Mouse (Mus musculus): ENCODE data around the gene Pfas.
"Not testable (repeated sequence)": the region's sequence is repeated elsewhere in the genome, so short reads cannot be mapped to it uniquely, and the experiment has no call there.

Gene Pfas

DNA sequence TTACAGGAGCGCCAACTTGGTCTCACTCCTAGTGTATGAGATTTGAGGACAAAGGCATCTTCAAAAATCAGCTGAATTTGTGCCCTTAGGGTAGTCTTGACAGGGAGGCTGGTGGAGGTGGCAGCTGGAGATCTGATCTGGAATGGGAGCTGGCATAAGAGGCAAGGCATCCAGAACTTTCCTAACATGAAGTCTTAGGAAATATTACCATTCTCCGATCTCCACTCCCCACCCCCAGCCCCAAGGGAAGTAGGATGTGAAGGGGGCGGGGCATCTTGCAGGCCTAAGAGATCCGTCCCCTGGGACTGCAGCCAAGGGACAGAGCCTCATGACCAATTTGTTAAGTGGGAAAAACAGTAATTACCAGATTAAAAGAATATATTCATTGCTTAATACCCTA is 38.0 kb downstream of the Pfas start:
- DNase-seq (ENCODE audit: low spot score), result no peak

DNA sequence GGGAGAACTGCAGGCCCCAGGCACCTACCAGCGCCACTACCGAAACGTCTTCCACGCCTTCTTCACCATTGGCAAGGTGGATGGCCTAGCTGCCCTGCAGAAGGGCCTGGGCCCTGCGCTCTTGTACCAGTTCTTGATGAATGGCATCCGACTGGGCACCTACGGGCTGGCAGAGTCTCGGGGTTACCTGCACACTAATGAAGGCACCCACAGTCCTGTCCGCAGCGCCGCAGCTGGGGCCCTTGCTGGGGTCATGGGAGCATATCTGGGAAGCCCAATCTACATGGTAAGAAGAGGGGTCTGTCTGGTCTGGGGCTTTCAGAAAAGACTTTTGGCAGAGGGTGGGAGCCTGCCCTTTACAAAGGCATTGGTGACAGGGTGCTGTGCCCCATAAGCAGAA is 39.5 kb downstream of the Pfas start:
- DNase-seq (ENCODE audit: low spot score), result no peak

DNA sequence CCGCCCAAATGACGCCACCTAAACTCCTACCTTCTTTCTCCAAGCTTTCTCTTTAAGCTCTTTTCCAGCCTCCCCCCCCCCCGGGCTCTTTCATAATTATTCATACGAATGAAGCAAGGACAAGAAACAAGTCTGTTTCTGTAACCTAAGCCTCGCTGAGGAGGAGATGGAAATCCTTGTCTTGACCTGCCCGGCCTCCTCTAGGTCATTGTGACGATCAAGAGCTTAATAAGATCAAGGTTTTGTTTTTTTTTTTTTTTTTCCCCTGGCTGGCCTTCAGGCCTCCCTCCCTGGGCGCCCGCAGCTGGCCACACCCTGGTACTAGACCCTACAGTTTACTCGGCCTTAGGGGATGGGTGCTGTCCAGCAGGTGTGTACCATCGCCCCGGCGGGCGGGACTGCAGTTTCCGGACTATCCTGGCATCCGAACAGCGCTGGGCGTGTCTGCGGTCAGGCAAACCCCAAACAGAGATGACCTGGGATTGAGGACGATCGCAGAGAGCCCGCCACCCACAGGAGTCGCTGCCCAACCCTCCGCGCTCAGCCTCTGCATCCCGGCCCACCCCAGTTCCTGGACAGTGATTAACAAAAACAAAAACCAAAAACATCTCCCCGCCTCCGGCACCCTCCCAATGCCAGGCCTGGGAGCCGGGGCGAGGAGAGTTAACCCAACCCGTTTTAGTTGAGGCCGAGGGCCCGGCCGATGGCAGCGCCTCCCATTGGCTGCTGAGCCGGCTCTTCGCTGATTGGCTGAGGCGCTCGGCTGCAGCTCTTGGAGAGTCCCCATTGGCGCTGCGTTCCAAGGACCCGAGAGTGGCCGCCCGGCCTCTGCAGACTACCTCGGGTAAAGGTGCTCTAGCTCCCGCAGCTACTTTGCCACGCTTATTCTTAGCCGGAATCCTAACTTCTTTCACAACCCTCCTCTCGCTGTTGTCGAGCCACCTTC is 40.6 kb downstream of the Pfas start, which contains the start of gene Slc25a35:
TSS of gene Slc25a35 (plus strand) at position 795 of the 946 bp plus-strand sequence.
- DNase-seq (ENCODE audit: low spot score), result peak; percentile 83

DNA sequence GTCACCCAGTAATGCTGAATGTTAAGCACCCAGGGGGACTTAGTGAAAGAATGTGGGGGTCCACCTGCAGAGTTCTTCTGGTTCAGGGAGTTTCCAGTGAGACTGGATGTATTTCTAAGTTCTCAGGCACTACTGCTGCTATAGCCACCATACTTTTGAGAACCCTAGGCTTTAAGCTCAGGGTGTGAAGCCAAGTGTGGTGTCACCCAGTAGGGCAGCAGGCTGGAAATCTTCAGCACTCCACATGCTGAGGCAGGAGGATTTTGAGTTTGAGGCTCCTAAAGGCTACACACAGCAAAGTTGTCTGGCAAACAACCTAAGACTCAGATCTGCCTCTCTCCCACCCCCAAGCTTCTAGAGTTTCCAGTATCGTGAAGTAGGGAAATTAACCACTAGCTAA is 41.7 kb downstream of the Pfas start:
- DNase-seq (ENCODE audit: low spot score), result no peak

DNA sequence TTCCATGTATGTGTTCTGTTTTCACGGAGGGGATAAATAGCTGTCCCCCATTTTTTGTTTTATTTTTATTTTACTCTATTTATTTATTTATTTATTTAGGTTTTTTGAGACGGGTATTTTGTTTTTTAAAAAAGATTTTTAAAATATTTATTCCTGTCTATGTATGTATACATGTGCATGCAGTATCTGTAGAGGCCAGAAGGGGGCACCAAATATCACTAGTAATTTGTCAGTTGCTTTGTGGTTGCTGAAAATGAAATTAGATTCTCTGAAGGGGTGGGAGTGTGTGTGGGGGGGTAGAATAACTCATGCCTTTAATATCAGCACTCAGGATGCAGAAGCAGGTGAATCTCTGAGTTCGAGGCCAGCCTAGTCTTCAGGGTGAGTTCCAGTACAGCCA is 42.4 kb downstream of the Pfas start:
- DNase-seq (ENCODE audit: low spot score), result peak; percentile 53

DNA sequence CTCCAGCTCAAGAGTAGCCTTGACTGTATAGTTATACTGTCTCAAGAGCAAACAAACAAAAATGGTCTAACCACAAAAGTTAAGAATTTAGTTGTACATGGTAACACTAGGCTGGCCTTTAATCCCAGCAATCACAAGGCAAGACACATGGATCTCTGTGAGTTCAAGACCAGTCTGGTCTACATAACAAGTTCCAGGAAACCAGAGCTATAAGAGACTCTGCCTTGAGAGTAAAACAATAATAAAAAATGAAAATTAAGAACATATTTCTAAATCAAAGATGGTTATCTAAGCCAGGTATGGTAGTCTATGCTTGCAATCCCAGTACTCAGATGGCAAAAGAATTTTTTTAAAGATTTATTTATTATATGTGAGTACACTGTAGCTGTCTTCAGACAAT is 43.2 kb downstream of the Pfas start:
- DNase-seq (ENCODE audit: low spot score), result no peak

DNA sequence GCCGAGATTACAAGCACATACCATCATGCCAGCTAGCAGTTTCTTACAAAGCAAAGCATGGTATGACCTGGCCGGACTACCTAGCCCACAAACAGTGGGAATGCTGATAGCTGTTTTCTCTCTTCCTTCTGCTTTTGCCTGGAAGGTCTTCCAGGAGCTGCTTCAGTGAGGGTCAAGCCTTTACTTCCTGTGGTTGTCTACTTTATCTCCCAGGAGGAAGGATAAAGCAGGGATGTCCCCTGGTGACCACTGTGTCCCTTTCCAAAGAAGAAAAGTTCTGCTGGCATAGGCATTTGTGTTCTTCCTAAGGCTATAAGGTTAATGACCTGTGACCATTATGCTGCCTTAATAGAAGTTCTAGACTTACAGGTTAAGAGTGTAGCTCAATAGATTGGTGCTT is 44.9 kb downstream of the Pfas start:
- DNase-seq (ENCODE audit: low spot score), result no peak

DNA sequence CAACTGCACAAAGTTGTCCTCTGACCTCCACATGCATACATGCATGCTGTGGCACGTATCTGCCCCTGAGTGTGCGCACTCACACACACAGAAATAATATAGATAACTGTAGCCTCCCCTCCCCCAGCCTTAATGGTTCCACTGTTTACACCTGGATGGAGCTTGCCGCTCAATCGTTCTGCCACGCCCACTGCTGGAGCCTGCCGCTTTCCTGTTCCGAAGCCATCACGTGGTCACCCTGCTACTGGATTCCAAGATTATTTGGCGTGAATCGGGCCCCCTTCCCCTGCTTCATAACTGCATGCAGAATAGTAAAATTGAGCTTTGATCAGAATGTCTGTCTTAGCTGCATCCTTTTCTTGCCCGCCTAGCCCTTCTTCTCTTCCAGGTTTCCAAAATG is 46.1 kb downstream of the Pfas start:
- DNase-seq (ENCODE audit: low spot score), result not testable (repeated sequence)

DNA sequence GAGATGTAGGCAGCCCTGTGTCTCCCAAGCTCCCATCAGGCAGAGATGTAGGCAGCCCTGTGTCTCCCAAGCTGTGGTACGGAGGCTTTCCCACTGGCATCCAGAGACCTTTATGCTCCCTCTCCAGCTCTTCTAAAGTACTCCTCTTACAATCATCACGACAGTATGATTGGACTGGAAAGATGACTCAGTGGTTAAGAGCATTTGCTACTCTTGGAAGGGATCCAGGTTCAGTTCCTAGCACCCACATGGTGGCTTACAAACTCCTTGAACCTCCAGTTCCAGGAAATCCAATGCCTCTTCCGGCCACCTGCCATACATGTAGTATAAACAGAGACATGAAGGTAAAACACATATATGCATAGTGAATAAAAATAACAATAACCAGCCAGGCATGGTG is 46.7 kb downstream of the Pfas start:
- DNase-seq (ENCODE audit: low spot score), result no peak

DNA sequence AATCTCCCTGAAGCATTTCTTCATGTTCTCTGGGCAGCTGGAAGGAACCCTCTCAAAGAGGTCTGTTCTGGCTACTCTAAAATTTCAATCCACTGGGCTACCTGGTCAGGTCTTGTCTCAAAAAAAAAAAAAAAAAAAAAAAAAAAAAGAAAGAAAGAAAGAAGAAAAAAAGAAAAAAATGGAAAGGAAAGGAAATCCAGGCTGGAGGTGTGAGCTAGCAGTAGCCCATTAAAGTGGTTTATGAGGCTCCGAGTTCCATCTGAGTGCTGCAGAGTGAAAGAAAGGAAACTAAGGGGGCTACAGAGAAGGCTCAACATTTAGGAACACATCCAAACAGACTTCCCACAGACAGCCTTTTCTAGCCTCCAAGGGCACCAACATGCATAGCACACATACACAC is 50.3 kb downstream of the Pfas start:
- DNase-seq (ENCODE audit: low spot score), result no peak

DNA sequence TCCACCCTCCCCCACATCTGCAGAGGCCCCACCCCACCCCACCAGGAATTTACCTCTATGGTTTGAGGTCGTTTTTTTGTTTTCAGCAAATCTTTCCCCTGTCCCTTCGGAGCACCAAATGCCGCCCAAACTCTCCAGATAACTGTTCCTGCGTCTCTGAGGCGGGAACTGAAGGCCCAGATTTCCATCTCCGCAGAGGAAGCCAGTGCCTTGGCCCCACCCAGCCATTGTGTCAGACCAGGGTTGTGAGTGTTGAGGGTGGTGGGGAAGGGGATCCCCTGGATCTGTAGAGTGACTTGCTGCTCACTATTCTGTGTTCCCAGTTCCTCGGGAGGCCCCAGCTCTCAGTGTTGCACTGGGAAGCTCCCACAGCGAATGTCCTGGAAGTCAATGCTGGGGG is 51.0 kb downstream of the Pfas start, which contains the start of gene Arhgef15:
TSS of gene Arhgef15 (minus strand) at position 173 of the 400 bp plus-strand sequence.
- no peak for DNase-seq (ENCODE audit: low spot score)

DNA sequence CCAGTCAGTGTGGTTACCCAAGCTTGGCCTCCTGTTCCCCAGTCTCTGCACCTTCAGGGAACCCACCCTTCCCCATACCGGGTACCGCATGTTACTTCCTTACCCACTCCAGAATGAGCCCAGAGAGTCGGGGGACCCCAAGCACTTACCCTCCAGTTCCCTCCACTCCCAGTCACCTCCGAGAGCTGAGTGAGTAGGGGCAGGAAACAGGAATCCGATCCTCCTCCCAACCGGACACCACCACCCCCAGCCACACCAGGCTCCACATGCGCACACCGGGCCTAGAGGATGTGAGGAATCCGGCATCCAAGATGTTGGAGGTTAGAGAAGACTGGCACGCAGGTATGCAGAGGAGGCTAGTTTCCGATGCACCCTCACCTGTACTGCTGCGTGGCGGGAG is 51.6 kb downstream of the Pfas start:
- no peak for DNase-seq (ENCODE audit: low spot score)

DNA sequence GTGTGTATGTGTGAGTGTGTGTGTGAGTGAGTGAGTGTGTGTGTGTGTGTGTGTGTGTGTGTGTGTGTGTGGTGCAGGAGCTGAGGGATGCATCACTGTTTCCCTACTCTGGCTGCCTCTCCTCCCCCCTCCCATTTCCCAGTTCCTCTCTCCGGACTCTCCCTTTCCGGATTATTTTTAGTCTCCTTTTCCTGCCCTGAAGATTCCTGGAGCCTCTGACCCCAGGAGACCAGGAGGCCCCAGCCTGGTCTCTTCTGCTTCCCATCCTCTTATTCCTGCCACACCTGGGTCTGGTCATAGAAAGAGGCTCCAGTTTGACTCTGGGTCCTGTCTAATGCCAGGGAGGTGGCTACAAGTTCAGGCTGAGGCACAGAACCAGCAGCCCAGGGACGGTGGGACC is 52.2 kb downstream of the Pfas start:
- no peak for DNase-seq (ENCODE audit: low spot score)

DNA sequence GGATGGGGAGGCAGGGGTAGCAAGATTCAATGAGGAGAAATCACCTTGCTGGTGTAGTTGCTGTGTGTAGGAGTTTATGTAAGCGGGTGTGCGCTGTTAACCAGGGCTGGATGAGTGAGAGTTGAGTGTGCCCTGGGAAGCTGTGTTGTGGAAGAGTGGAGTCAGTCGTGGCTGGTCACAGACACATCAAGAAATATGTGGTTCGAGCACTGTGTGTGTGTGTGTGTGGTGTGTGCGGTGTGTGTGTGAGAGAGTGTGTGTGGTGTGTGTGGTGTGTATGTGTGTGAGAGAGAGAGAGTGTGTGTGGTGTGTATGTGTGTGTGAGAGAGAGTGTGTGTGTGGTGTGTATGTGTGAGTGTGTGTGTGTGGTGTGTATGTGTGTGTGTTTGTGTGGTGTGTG is 52.8 kb downstream of the Pfas start:
- DNase-seq (ENCODE audit: low spot score), result no peak

DNA sequence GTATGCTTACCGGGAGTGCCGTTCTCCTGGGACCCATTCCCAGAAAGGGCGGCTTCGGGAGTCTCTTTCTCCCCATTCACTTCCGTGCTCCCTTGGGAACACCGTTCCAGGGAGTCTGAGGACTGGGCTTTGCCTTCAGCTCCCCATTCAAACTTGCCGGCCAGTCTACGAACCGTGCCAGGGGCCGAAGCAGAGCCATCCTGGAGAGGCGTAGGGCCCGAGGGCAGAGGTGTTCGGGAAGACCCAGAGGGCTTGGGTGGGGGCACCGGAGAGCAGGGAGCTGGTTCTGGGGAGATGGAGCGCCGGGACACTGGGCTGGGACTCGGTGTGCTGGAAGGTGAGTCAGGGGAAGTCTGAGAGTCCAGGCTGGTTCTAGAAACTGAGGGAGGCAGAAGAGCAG is 53.9 kb downstream of the Pfas start:
- no peak for DNase-seq (ENCODE audit: low spot score)

DNA sequence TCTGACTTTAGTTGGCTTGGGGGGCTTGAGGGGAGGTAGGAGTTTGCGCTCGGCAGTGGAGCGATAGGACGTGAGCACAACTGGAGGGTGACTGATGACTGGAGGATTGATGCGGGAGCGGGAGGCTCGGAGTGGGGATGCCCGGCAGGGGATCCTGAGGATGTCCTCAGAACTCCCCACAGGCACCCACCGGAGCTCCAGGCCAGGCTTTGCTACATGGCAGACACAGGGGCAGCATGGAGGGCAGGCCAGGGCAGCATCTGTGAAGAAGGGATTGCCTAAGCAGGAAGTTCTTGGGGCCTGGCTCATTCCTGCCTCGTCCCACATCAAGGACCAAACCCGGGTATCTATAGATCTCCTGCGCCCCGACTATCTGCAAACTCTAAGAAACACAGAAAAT is 54.4 kb downstream of the Pfas start:
- DNase-seq (ENCODE audit: low spot score), result no peak

DNA sequence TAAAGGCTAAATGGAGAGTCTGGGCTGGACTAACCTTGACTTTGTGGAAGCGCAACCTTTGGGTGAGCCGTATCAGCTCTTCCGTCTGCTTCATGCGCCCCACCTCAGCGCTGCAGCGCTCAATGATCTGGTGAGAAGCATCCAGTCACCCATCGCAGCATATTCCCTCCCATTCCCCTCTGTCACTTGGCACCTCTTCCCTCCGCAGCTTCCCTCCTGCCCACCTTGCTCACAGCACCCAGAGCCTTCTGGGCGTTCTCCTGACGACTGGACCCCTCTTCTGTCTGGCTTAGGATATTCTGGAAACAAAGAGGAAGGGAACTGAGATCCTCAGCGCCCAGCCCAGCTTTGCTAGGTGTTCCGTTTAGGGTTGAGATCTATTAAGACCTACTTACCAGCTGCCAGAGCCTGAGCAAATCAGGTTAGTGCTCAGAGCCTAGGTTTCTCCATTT is 60.7 kb downstream of the Pfas start:
- no peak for DNase-seq (ENCODE audit: low spot score)

DNA sequence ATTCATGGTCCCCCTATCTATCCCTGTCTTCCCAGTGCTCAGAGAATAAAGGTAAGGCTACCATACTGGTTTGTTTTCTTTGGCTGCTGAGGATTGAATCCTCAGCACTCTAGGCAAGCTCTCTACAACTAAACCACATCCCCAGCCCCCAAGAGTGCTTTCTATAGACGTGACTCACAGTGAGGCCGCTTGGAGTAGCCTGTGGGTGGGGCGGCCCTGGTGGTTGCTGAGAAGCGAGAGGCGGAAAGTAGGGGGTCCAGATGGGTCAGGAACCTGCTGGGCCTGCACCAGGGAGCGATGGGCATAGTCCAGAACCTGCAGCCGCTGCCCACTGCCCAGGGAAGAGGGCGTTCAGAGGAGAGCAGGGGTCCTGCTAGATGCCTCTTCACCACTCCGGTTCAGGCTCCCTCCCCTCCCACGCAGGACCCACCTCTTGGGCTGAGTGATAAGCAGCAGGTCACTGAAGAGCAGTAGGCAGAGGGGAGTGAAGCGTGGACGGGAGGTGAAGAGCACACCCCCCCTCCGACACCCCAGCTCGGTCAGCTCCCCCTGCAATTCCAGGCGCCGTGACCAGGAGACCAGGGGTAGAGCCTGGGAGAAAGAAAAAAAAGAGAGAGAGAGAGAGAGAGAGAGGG is 61.3 kb downstream of the Pfas start:
- no peak for DNase-seq (ENCODE audit: low spot score)

DNA sequence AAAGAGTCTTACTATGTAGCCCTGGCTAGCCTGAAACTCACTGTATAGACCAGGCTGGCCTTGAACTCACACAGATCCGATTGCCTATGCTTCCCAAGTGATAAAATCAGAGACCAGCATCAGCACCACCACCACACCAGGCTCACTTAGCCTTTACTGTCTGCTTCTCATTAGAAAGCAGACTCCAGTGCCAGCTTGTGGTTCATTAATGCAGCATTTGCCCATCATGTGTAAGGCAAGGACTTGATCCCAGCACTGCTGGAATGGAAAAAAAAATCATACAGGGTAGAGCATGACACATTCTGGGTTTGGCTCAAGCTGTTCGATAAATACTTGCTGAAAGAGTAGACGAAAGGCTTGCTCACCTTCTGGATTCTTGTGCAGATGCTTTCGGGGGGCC is 62.3 kb downstream of the Pfas start:
- DNase-seq (ENCODE audit: low spot score), result no peak

DNA sequence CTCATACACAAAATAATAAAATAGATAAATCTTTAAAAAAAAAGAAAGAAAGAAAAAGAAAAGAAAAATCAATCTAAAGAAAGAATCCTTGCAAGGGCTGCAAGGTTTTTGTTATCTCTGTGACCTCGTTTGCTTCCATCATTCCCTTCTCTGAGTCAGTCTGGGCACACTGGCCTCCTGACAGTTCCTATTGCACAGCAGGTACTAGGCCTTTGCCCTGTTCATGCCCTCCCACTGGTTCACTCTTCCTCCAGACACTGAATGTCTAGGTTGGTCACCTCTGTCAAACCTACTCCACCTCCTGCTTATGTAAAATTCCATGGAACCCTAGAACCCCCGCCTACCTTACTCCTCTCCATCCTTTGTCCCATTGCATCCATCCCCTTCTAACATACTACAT is 63.0 kb downstream of the Pfas start:
- DNase-seq (ENCODE audit: low spot score), result no peak

DNA sequence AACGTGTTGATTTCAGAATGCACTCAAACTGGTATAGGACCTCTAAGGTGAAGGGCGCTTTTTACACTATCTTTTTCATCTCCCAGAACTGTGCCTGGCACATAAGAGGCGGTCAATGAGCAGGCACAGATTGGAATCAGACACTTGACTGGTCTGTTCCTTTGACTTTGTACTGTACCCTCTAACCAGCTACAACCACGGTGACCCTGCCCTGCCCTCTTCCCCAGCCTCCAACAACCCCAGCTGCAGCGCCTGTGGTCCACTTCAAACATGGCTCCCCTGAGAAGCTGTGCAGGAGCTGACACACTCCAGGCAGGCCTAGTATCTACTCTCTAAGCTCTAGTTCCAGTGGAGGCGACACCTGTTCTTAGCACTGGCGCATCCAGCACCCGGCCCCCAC is 65.5 kb downstream of the Pfas start:
- no peak for DNase-seq (ENCODE audit: low spot score)

DNA sequence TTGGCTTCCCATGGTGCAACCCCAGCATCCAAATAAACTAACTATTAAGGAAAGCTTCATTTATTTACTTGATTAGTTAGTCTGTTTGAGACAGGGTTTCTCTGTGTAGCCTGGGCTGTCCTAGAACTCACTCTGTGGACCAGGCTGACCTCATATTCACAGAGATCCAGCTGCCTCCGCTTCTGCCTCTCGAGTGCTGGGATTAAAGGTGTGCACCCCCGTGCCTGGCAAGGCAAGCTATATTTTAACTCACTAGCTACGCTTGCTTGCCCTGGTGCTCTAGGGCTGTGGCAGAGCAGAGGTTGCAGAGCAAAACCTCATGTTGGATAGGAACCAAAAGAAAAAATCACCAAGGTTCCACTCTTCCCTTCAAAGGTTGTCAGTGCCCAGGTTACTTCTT is 67.7 kb downstream of the Pfas start:
- DNase-seq (ENCODE audit: low spot score), result no peak

Measured in urinary bladder, postnatal 25 days (tissue).